Mouse (Mus musculus) right cerebral cortex, adult 2 months (tissue): ENCODE measurements at regions not wholly inside any gene's neighbourhood (a gene's known extent, or its start where the extent isn't known, plus 50 kb on each side); places are given as distances from the start of the nearest gene placed in this dataset.
A peak's percentile ranks its signal among the peaks of the same experiment; 100 is the strongest.

Experiments
- DNase-seq, 2 experiments: peaks; one replicate each; pipeline ENCODE4 v3.0.0; 2021 to 2022; ENCODE audit warnings: low spot score in 2 of 2

DNA sequence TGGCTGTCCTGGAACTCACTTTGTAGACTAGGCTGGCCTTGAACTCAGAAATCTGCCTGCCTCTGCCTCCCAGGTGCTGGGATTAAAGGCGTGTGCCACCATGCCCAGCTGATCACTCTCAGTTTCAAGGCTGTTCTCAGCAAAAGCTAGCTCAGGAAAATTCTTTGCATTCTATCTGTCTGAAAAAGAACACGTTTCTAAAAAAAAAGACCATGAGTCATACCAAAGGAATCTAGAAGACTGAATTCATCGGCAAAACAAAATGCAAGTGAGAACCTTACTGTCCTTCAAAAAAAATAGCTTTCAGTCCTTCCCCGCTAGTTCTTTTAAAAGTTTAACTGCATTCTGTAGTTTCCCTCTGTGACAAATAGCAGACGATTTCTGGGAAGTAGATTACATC, 596.3 kb upstream of the Syt1 start:
- no peak for DNase-seq

DNA sequence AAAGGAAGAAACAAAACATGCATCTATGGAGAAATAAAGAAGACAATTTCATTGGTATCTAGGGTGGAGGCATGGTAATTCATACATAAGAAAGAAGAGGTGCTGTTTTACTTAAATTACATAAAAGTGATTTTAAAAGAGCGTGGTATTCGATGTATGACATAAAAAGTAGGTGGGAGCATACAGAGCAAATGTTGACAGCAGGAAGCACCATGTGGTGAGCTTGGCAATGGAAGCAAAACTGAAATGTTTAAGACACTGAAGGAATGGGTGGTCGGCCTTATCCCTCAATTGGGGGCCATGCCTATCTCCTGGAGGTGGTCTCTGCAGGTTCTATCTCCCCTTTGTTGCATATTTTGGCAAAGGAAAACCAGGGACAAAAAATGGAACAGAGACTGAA, 592.5 kb upstream of the Syt1 start:
- DNase-seq: no peak

DNA sequence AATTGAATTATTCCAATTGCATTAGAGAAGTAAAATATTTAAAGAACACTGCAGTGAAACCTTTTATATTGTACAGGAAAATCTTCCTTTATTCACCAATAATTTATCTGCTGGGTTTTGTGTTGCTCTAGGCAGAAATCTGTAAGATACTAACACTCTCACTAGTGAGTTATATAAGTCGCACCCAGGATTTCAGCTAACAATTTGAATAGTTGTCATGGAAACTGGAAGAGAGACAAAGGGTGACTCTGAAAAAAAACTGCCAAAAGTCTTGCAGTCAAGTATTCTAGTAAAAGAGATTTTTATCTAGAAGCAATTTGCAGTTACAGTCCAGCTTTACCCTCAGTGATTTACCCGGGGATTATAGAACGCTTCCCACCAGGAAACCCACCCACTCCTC, 587.8 kb upstream of the Syt1 start:
- DNase-seq: no peak

DNA sequence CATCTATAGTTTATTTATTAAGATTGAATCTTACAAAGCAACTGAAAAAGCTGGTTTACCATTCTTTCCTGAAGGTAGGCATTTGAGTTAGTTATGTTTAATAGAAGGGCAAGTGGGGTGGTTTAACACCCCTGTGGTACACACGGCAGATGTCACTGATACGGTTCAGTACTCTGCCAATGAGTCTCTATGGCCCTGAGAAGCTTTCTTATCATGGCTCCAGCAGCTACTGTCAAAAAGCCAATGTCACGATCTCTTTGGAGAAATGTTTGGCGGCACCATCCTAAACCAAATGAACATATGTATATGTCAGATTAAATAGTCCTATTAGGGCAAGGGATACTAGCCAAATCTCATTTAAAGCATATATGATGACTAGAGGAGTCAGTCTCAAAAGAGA, 562.4 kb upstream of the Syt1 start:
- no peak for DNase-seq

DNA sequence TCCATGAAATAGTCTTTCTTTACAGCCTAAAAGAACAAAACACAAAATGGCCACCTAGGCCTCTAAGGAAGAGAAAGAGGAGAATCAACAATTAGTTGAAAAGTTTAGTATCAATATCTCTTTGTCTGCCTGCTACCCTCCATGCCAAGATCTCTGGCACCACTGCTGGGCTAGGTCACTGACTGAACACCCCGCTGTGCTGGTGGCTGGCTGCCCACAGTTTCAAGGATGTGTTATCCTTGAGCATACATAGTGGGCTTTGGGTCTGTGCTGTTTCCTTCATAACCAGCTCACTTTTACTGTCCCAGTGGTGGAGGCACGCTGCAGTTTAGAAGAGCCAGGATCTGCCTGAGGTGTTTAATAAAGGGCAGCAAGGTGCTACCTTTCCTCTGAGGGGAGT, 559.0 kb upstream of the Syt1 start:
- no peak for DNase-seq

DNA sequence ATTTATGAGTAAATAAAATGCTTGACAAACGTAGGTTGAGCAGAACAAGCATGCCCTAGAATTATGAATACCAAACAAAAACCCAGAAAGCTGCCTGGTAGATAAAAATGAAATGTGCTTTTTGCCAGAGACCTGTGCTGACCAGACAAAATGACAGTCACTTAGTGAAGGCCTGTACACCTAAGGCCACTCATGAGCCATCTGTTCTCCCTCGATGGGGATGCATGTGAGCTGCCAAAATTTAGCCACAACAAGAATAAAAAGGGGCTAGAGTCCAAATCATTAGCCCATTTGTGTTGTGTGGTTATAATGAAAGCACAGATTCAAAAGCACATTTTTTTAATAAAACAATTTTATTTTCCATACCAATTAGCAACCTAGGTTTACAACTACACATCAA, 555.9 kb upstream of the Syt1 start:
- DNase-seq: no peak

DNA sequence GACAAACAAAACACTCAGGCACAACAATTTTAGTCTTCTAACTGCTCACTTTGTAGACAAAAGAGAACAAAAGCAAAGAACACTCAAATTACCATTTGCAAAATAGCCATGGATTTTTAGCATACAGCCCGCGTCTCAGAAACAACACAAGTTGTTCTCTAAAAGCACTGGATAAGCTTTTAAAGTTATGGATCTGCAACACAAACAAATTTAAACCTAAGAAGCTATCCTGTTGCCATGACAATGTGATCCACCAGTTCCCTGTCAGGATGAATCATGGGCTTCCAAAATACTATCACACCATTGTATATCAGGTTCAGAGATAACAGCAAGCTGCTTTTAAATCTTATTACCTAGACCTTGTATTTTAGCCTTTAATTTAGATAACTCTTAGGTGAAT, 550.9 kb upstream of the Syt1 start:
- no peak for DNase-seq

DNA sequence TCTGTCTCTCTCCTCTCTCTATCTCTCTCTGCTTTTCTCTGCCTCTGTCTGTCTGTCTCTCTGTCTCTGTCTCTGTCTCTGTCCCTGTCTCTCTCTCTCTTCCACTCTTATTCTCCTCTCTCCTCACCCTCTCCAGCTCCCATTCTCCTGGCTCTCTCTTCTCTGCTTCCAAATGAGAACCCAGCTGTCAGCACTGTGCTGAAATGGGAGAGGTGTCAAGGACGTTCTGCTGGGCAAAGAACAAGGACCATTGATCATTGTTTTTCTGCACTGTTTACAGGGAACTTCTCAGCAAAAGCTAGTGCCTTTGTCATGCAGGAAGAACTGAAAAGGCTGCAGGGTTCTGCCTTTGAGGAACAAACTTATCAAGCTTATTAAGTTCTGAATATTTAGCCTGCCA, 550.3 kb upstream of the Syt1 start:
- DNase-seq: peak; percentile 16 to 19

DNA sequence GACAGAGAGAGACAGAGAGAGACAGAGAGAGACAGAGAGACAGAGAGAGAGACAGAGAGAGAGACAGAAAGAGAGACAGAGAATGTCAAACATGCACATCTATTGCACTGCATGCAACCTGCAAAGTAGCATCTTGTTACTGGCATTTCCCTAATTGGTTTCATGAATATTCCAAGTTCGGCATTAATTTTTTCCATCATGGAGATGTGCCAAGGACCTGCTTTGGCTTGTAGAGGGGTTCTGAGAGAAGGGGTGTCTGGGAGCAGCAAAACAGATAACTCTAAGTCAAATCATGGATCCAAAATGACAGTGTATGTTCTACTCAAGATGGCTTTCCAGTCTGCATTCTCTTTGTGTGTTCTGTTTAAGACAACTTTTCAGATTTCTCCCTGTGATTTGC, 532.5 kb upstream of the Syt1 start:
- no peak for DNase-seq

DNA sequence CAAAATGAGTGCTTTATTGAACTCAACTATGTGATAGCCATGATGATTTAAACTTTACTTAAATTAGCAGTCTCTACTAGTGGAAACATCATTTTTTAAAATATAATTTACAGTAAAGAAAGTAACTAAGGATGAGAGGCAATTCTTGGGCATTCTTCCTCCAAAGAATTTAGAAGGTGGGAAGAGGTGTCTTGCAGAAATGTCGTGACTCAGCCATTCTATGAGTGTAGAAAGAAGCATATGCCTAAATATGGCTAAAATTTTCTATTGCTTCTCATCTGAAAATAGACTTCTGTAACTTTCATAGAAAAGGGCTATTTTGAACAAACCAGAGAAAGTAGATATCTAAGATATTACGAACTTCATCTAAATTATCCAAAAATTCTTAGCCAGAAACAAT, 529.4 kb upstream of the Syt1 start:
- DNase-seq: no peak

DNA sequence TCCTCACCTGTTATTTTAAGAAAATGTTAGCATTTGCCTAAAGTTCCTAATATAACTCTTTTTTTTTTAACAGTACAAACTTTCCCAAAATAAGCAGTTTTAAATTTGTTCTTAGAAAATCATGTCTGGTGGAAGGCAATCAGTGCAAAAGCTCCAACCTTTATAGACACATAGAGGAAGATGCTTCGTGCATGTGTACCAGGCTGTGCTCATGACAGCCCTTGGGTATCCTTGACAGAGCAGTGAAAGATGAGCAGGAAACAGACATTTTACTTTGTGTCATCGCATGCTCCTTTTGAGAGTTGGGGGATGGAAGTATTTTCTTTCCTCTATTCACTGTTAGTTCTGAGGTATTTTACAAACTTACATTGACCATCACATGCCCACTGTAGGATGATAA, 517.3 kb upstream of the Syt1 start:
- DNase-seq: no peak

DNA sequence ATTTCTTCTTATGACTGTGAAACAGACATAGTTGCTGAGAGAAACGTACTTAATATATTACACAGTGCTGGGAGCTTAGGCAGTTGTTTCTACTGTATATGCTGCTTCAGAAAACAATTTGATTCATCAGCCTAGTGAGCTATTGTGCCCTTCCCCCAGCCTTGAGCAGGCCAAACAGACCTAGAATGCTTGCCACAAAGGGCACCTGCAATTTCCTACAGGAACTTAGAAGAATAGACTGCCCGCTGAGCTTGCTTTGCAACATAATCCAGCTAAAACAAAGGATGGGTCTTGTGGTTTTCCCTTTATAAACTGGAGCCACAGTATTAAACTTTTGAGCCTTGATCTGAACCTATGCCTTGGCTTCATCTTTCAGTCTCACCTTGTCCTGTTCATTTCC, 510.9 kb upstream of the Syt1 start:
- DNase-seq: no peak

DNA sequence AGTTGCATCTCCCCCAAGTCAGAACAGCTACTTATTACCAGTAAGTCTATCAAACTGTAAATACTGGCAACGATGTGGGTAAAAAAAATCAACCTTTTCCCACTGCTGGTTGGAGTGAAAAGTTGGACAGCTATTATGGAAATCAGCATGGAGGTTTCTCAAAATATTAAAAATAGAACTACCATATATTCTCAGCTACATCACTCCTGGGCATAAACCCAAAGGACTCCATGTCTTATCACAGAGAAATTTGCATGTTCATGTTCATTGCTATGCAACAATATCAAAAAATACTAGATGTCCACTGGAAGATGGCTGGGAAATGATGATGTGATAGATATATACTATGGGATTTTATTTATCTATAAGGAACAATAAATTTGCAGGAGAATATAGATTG, 506.9 kb upstream of the Syt1 start:
- no peak for DNase-seq

DNA sequence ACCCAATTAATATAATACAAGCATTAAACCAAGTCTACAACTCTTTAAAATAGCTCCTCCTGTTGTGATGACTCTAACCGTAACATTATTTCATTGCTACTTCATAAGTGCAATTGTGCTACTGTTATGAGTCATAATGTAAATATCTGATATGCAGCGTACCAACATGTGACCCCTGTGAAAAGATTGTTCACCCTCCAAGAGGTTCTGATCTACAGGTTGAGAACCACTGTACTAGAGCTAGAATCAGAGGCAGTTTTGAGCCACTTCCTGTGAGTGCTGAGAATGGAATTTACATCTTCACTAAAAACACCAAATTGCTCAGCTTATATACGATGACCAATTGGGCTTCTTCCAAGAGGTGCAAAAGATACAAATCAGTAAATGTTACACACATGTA, 504.4 kb upstream of the Syt1 start:
- no peak for DNase-seq

DNA sequence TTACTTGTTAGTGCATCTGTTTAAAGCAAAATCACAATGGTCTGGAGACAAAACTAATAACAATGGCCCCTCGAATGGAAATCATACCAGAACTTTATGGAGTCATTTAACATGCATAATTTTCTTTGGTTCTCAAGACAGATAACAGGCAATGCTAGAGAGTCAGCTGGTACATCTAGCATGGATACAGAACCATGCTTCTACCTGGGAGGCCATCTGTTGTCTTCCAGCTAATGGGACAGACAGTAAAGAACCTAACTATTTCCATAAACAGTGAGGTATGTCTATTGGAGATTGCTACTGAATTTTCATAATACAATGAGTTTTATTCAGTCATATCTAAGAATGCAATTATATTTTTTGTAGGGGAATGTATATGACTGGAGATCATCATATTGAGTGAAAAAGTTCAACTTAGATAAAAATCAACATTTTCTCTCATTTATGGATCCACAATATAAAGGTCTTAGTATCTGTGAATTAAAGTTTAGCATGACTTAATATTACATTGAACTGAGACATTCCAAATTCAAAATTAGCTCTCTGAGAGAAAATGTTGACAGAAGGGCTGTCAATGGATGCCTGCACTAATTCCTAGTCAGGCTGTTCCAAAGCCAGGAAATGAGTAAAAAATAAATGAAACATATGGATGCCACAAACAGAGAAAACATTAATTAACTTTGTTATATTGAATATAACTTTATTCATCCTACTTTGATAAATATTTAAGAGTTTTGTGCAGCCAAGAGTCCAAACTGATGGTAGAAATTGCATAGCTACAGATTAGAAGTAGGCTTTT, 500.3 kb upstream of the Syt1 start:
- no peak for DNase-seq

DNA sequence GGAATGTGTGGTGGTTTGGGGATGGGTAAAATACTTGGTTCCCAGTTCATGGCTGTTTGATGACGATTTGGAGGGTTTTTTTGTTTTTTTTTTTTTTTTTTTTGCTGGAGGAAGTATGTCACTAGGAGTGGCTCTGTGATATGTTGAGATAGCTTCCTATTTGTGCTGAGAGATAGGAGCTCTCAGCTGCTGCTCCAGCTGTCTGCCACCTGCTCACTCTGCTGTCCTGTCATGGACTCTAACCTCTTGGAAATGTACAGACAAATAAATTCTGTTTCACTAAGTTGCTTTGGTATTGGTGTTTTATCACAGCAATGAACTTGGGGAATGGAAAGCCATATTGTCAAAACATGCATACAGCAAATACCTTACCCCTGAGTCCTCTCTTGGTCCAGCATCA, 497.8 kb upstream of the Syt1 start:
- DNase-seq: no peak

DNA sequence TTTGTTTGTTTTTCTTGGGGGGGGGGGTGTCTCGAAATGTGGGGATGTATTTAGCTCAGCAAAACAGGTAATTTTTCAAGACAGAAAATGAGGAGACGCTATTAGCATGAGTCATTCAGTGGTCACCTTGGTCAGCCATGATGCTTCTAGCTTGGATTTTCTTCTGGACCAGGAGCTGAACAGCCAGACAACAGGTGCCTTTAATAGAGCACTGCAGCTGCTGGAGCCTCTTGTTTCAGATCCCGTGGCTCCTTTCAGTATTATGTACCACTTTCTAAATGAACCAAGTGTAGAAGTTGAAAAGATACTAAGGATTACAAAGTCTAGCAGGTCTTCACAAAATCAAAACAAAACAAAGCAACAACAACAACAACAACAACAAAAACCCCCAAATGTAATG, 496.4 kb upstream of the Syt1 start:
- DNase-seq: no peak

DNA sequence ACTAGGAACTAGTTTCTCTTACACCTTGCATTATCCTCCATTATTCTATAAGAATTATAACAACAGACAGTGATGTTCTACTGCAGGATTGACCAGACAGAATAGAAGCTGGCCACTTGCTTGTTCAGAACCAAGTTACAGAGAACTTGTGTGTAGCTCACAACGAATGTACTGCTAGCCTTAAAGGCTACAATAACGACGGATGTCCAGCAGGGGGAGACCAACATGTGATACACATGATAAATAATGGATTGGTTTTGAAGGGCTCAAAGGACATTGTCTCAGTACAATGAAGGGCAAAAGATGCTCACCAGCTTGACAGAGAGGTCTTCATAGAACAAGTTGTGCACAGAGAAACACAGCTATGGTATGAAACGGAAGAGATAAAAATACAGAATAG, 493.9 kb upstream of the Syt1 start:
- DNase-seq: no peak

DNA sequence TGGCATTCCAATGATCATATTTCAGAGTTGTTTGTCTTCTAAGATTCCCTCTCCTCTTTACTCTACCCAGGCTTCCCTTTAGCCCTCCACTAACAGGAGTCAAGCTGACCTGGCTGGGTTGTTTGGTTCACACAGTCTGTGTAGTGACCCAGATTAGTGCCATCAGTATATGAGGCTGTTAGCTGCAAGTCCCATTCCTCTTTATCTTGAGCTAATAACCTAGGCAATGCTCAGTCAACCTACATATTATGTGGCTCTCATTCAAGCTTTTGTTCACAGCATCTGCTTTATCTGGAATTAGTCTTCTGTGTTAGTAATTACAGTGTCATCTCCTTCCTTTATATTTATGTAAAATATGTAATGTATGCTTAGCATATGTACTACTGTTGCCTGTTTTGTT, 490.1 kb upstream of the Syt1 start:
- no peak for DNase-seq

DNA sequence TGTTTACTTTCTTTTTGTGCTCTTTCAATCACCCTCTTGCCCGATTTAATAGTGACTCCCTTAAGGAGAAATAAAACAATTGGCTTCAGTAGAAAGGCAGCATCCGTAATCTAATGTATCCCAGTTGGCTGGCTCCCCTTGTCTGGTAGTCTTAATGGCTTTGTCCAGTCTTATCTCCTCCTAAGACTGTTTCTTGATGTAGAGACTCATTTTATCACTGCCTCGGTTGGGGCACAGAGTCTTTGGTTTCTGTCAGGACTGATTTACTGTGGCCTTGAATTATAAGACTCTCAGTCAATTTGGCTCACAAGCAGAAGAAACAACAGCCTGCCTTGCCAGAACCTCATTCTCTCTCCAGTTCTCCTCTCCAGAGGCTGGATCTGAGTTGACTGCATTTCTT, 487.5 kb upstream of the Syt1 start:
- no peak for DNase-seq

DNA sequence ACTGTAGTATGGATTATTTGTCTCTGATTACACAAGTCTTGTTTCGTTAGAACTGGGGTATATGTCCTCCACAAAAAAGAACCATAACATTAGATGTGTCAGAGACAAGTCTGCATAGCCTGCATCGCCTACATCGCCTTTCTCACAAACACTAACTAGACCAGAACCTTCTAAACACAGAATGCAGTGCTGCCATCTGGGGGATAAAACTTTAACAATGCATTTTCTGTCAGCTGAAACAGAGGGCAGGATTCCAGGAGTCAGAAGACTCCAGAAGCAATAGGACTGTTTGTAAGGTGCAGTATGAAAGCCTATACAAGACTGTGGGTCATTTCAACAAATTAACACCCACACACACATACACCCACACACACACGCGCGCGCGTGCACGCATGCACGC, 485.4 kb upstream of the Syt1 start:
- peak; percentile 70 to 75 for DNase-seq

DNA sequence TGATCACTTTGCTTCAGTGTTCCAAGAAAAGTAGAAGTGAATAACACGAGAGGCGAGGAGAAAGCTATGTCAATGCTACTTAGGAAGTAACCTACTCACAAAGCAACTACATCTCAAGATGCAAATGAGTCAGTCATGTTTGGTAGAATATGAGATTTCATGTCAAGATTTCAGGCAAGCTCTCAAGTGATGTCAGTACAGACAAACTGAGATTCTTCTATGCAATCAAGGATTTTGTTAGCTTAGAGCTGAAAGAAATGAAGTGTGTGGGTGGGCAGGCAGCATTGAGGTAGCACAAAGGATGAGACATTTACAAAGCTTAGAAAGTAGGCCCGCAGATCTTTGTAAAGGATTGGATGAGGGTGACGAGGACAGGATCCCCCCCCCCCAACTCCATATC, 480.0 kb upstream of the Syt1 start:
- no peak for DNase-seq

DNA sequence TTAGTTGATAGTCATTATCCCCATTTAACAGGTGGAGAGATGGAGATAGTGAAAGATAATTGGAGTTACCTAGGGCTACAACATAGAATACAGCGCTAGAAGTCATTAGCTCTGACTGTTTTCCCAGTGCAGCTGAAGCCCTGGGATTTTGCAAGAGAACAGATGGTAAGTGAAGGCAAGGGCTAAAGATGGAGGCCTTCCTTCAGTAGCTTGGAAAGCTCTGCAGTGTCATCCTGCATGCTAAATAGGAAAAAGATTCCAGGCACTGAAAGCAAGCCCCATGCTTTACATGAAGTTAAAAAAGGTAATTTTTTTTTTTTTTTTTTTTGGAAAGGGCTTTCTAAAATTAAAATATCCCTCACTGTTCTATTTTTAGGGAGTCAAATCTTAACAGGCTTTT, 477.2 kb upstream of the Syt1 start:
- no peak for DNase-seq

DNA sequence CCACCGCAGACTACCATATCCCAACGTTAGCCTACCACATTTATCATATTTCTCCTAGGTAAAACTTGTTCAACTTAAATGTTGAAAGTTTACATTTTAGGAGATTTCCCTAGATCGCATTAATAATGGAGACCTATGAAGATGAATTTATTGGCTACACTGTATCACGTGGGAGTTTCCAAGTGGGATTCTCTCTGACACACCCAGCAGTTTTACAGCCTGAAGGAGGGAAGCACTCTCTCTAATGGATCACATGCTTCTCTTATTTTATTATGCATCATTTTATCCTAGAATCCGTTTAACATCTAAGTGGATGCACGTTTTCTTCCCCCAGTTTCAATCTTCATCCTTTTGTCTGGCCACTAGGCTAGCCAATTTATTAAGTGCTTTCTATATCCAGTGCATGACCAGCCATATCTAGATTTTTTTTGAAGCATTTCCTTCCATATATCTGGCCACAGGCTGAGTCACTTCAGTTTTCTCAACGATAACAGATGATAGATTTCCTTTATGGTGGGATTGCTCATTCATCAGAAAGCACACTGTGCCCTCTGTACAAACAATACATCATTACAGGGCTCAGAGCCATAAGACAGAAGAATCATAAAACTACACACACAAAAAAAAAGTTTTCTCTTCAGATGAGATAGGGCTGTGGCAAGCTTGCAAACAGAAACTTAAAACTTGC, 476.3 kb upstream of the Syt1 start:
- no peak for DNase-seq
